Mouse (Mus musculus): ENCODE results near the gene Tmem135.

Gene Tmem135

DNA sequence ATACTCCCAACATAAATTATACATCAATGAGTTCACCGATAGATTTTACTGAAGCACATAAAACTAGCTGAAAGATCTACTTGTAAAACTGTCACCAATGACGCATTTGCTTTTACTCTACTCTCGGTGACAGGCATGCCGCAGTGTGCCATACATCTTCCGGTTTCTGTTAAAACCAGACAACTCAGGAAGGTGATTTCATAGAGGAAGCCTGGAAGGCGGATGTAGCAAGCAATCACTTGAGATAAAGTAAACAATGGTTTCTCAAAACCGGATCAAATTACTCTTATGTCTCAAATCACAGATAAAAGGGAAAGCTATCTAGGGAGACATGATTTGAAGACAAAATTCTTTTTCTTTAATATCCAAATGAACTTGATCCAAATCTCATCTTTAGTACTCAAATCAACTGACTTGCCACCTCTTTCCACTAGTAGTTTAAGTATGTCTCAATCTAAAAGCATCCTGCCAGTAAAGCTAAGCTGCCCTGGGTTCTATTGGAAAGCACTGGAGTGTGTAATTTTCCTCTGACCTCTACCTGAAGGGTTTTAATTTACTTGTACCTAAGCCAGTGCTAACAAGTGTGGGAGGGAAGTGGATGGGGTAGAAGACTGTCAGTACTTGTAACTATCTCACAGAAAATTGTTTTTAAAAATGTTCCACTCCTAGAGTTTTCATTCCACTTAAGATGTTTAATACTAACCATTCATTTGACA is 155.7 kb downstream of the Tmem135 start:
- peak; percentile 72 for DNase-seq (ENCODE audit: low spot score)

DNA sequence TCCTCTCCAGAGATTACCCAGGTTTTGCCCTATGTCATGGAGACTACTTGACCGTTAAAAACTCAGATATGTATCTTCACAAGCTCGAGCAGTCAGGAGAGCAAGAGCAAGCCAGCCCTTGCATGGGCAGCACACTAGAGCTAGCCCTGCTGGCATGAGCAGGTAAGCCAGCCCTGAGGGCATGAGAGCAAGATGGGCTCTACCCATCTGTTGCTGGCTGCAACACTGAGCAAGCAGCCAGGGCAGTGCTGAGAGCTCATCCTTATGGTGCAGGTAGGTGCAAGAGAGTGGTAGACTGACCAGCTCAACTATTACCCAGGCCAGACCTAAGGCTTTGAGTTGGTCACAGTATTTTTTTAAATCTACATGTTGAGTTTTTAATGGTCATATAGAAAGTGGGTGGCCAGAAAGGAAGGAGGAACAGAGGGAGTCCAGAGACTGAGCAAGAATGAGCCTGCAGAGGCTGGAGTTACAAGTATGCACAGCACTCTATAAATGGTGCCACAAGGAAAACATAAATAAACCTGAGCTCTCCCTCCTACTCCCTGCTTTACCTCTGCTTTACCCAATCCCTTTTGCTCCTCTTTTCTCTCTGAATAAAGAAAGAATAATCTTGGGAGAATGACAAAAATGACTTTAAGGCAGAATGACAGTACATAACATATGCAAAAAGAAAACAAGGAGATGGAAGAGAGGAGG is 156.9 kb downstream of the Tmem135 start:
- DNase-seq (ENCODE audit: low spot score) = no peak

DNA sequence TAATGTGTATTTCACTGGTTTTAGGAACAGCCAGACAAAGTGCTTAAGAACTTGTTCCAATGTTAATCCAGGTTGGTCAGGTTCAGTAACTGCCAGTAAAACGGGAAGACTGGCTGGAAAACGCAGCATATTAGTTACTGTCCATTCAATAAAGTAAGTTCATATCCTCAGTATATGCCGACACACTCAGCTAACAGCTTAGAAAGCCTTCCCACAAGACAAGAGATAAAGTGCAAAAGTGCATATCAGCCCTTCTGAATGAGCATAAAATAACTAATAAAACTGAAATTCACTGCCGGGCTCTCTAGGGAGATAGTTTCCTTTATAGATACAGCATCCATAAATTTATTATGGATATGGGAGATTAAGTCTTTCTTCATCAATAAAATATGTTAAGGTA is 161.5 kb downstream of the Tmem135 start:
- no peak for DNase-seq (ENCODE audit: low spot score)

DNA sequence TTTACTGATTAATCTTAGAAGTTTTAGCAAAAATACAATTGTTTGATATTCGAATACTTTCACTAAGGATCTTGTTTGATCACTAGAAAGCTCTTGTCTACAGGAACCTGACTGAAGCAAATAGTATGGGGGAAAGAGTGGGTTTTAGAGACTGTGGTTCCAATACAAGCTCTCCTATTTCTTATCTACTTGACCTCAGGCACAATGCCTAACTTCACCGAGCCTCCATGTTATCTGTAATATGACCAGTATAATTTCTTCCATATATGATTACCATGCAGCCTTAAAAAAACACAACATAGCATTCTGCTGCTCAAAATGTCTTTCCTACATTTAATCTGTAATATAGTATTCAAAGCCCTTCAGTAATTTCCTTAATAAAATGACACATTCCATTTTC is 161.9 kb downstream of the Tmem135 start:
- DNase-seq (ENCODE audit: low spot score) = no peak

DNA sequence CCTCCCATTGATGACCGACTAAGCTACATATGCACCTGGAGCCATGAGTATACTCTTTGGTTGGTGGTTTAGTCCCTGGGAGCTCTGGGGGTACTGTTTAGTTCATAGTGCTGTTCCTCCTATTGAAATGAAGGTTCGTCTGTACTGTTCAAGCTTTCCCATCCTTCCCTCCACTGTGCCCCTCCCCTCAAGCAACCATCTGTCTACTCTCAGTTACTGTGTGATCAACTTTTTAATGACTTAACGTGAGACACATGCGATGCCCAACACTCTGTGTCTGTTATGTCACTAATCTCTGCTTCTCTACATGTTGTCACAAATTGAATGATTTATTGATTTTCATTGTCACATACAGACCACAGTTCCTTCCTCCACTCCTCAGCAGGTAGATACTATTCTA is 164.4 kb downstream of the Tmem135 start:
- DNase-seq (ENCODE audit: low spot score) = no peak

DNA sequence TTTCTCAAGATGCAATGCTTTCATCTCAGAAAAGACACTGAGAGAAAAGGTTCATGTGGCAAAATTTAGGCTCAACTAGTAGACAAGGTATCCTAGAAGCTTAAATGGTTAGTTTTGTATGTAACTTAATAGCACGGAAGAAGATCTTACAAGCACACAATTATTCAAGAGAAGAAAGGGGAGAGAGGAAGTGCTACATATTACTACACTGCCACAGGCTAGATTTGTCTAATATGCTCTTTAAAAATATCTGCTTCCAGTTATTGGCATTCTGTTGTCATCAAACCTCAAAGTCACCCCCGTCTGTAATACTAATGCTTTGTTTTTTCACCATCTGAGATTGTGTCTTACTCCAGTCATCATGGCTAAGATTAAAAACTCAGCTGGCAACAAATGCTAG is 167.4 kb downstream of the Tmem135 start:
- no peak for DNase-seq (ENCODE audit: low spot score)

DNA sequence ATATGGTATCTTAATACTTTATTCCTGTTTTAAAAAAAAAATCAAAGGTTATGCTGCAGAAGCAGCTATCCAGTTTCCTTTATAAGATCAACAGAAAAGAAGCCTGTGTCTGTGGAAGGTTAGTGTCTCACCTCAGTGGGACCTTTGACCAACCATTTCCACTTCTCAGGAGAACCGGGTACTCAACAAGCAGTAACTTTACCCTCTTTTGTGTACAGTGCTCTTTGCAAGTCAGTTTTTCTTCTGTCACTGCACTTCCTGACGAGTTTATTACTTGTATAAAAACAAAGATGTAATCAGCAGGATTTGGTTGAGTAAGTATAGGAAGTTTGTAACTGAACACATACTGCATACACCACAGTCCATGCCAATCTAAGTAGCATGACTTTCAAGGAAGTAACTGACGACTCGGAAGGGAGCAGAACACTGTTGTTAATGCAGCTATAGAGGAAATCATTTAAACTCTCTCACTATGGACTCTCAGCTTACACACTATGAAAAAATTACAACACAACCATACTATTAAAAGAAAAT is 168.0 kb downstream of the Tmem135 start:
- no peak for DNase-seq (ENCODE audit: low spot score)

DNA sequence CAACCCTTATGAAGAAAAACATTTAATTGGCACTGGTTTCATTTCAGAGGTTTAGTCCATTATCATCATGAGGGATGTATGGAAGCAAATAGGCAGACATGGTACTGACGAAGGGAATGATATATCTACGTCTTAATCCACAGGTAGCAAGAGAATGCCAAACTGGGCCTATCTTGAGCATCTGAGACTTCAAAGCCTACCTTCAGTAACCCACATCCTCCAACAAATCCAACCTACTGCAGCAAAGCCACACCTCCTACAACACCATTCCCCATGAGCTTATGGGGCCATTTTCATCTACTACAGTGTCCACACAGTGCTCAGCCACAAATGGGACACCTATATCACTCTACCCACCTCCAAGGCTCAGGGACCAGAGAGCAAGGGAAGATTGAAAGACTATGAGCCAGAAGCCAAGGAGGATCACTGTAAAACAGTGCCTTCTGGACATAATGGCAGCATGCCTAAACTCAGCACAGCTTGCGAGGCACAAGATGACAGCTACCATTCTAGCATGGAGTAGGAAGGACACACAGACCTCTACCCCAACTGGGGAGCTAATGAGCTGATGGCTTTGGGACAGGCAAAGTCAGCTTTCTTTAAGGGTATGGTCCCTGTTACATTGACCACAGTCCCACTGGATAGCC is 171.4 kb downstream of the Tmem135 start:
- no peak for DNase-seq (ENCODE audit: low spot score)

DNA sequence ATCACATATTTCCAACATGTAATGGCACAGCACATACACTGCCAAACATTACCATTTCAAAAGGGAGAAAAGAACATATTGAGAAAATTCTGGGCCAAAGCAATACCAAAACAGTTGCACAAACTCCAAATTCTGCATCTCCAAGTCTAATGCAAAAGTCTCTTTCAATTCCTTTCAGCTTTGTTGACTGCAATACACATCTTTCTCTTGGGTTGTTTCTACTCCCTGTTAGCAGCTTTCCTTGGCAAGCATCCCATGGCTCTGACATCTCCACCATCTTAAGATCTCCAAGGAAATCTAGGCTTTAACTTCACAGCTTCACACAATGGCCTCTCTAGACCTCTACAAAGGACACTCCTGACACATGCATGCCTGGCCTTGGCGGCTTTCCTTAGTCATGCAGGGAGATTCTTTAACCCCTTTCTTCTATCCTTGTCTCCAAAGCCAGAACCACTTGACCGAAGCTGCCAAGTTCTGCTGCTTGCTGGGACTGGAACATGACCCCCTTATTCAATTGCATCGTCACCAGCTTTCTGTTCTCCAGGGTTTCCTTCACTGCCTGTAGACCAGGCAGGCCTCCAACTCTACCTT is 172.7 kb downstream of the Tmem135 start:
- DNase-seq (ENCODE audit: low spot score) = no peak

DNA sequence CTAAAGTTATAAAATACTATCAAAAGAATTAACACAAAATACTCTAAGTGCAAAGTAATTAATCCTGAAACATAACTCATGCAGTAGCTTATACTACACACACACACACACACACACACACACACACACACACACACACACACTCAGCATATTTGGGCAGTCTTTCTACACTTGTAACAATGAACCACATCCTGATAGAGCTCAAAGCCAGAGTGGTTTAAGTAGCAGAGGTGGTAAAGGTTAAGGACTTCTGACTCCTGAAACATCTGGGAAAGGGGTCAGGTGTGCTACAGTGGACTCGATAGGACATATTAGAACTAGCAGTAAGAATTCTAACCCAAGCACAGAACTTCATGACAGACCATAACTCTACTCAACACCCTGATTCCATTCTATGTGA is 181.4 kb downstream of the Tmem135 start:
- no peak for DNase-seq (ENCODE audit: low spot score)

DNA sequence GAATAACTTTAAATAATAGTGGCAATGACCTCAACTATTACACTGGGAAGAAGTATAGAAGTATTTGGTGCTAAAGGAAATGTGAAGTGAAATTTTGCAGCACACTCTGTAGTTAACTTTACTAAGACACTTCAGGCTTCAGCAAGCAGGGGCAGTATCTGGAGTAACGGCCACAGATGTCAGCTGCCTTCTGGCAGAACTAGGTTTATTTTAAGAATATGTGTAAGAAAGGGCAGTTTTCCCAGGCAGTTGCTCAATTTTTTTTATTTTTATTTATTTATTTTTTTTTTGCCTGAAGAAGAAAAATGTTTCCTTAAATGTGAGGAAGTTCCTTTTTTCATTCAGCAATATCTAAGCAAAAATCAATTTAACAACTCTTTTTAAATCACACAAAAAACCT is 187.4 kb downstream of the Tmem135 start:
- no peak for DNase-seq (ENCODE audit: low spot score)

DNA sequence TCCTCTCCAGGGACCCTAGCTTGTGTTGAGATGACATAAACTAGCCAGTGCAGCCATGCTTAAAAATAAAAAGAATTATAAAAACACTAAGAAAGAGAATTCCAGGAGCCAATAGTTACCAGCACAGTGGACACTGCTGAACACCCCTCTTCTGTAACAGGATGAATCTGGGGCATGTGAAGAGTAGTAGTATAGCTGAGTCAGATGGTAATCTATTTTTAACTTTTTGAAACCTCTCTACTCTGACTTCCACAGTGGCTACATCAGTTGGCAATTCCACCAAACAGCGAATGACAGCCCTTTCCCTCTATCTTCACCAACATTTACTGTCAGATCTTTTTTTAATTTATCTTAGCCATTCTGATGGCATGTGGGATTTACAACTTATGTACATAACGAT is 187.9 kb downstream of the Tmem135 start:
- DNase-seq (ENCODE audit: low spot score) = no peak

DNA sequence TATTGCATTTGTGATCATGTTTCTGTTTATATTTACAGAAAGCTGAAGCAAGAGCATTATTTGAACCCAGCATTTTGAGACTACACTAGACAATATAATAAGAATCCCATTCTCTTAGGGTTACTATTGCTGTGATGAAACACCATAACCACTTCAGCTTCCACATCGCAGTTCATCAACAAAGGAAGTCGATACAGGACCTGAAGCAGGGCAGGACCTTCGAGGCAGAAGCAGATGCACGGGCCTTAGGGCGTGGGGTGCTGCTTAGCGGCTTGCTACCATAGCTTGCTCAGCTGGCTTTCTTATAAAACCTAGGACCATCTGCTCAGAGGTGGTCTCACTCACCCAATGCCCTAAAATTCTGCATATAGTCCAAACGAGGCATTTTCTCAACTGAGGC is 188.3 kb downstream of the Tmem135 start:
- DNase-seq (ENCODE audit: low spot score) = no peak

DNA sequence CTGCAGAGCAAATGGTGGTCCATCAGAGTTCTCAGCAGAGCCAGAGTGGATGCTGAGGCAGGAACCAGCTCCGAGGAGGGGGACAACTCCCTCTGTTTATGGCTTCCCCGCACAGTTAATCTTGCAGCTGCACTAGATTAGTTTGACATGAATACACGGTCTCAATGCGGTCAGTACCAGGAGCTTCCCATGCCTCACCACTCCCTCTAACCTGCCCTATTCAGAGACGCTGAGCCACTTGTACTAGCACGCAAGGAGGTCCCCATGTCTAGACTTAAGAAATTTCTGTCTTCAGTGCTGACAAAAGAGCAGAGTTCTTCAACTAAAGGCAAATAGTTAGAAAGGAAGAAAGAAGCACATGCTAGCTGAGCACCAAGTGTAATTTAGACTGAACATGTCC is 193.5 kb downstream of the Tmem135 start:
- no peak for DNase-seq (ENCODE audit: low spot score)

DNA sequence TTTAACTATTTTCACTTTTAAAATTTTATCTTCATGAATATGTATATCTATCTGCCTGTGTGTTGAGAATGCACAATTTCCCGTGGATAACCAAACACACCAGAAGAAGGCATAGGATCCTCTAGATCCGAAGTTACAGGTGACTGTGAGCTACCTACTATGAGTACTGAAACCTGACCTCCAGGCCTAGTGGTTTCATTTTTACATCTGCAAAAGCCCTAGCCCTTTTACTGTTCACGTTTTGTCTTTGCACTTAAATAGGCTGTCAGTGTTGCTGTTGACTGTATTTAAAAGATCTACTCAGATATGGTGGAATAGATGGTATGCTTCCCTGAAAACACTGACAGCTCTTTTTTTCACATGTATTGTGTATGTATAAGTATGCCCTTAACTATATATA is 197.9 kb downstream of the Tmem135 start:
- no peak for DNase-seq (ENCODE audit: low spot score)

DNA sequence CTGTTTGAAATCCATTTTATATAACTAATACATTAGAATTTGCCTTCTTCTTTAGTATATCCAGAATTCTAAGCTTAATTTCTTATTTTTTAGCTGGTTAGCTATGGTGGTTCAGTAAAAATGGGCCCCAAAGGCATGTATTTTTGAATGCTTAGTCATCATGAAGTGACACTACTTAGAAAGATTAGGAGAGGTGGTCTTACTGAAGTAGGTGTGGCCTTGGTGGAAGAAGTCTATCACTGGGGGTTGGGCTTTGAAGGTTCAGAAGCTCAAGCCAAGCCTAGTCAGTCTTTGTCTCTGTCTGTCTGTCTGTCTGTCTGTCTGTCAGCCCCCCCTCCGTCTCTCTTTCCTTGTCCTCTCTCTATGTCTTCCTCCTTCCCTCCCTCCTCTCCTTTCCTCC is 198.6 kb downstream of the Tmem135 start:
- DNase-seq (ENCODE audit: low spot score) = no peak

DNA sequence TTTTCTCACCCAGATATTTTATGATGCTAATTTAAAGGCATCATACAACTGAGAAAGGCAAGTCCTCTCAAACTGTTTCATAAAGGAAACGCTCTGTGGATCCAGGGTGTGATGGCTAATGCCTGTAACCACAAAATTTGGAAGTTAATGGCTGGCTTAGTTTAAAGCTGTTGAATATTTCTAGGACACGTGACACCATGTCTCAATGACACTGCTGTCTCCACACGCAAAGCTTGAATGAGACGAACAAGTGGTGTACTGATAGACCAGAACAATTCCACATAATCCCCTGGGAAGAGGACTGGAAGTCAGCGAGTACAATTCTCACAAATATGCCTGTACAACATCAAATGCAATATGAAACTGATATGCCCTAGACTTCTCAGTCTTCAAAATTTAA is 200.9 kb downstream of the Tmem135 start:
- DNase-seq (ENCODE audit: low spot score) = no peak

DNA sequence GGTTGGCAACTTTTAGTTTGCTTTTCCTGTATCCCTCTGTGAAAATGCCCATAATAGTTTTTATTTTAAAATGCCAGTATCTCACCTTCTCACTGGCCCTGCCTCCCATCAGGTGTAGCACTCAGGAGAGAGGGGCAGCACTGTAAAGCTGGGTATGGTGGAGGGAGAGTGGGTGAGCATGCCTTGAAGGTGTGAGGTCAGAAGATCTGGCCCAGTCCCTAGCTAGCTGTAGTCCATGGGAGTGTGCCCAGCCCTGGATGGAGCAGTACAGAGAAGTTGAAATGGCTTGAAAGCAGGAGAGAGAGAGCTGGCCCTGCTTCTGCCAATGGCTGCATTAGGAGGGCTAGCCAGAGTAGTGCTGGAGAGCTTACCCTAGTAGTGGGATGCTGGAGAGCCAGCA is 202.1 kb downstream of the Tmem135 start:
- no peak for DNase-seq (ENCODE audit: low spot score)

DNA sequence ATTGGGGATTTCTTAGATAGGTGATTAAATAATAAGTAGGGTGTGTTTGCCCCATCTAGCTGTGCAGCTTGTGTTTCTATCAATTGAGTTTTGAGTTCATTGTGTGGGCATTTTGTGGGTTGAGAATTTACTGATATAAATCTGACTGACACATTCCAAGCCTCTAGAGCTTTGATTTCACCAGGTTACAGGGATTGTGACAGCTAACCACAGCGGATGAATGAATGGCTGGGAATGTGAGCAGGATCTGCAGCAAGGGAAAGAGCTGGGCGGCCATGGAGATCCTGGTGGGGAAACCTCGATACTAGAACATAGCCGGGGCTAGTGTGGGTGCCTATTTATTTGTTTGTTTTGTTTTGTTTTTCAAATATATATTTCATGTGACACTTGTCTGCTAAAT is 205.5 kb downstream of the Tmem135 start:
- no peak for DNase-seq (ENCODE audit: low spot score)

DNA sequence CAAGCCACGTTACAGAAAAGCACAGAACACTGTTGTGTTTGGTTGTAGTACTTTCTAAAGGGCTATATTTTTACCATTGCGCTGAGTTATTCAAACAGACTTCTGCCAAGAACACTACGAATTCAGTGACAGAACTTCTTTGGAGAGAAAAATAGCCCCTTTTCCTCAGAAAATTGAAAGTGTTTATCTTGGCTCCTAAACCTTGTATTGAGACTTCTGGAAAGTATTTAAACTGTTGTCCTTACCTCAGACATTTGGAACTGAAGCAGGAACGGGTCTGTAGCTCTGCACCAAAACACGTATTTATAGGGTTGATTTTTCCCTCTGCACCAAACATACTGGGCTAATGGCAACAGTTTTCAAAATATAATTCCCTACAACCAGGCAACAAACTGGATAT is 210.6 kb downstream of the Tmem135 start:
- no peak for DNase-seq (ENCODE audit: low spot score)

DNA sequence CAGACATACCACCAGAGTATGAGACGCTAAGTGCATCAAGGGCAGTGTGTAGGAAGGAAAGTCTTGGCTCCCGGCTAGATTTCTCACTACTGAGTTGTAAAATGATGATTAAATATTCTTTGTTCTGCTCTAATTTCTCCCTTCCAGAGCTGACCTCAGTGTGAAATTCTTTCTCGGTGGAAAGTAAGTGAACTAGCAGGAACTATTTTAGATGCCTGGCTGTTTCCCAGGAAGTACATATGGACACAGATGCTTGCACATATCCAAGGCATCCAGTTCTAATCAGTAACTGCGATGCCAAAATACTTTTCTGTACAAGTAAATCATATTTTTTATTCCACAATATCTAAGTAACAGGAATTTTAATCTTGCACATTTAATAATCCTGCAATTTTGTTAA is 220.1 kb downstream of the Tmem135 start:
- DNase-seq (ENCODE audit: low spot score) = no peak

DNA sequence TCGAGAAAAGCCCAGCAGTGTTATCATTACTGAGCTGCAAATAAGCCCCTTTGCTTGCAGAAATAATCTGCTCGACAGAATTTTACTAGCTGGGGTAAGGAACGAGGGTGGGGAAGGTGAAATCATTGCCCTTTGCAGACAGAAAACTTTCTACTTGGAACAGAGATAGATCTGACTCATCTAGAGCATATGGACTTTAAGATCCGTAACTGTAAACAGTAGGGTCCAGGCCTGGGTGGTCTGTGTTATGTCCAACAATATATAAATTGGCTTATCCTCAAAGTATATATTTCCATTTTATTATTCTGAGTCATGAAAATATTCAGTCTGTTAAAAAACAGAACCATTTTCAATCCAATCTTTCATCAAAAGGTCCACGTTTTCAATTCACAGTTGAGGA is 221.1 kb downstream of the Tmem135 start:
- DNase-seq (ENCODE audit: low spot score) = no peak

DNA sequence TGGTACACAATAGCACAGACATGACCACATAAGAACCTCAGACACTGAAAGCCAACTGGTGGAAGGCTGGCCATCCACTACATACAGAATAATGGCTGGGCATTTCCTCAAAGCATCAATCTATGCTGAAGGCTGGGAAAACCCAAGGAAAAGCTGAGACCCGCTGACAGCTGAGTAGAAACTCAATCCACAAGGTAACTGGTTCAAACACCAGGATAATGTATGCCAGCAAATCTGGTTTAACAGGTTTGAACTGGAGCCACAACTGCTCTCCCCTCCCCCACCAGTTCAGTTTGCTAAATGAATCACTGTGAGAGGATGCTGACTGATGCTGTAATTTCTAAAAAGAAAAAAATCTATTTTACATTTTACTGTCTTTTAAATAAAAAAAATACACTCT is 222.7 kb downstream of the Tmem135 start:
- no peak for DNase-seq (ENCODE audit: low spot score)
